Mouse (Mus musculus) thymus, adult 18-20 months (tissue): ENCODE results near the gene Fryl.

Experiments
- DNase-seq, 2 experiments: peaks; one replicate each; pipeline ENCODE4 v3.0.0; 2022; ENCODE audit warnings: mixed read lengths in 2 of 2

Fryl gene

GRCm38 (mm10) chr5:73192870-73193576 is 63.4 kb downstream of the Fryl start:
- DNase-seq: no peak

- no peak for DNase-seq
Observed at GRCm38 (mm10) chr5:73191765-73192164, 64.7 kb downstream of the Fryl start.

GRCm38 (mm10) chr5:73190164-73190563 is 66.3 kb downstream of the Fryl start:
- no peak for DNase-seq

- DNase-seq: no peak
Observed at GRCm38 (mm10) chr5:73189443-73190160, 66.8 kb downstream of the Fryl start.

- DNase-seq: no peak
Observed at GRCm38 (mm10) chr5:73188576-73188975, 67.8 kb downstream of the Fryl start.

GRCm38 (mm10) chr5:73188164-73188563 is 68.3 kb downstream of the Fryl start:
- DNase-seq: no peak

- DNase-seq: no peak
Observed at GRCm38 (mm10) chr5:73186912-73187311, 69.5 kb downstream of the Fryl start.

- no peak for DNase-seq
Observed at GRCm38 (mm10) chr5:73185424-73185823, 71.0 kb downstream of the Fryl start.

GRCm38 (mm10) chr5:73182701-73183447 is 73.5 kb downstream of the Fryl start:
- DNase-seq: no peak

GRCm38 (mm10) chr5:73182191-73182590 is 74.2 kb downstream of the Fryl start:
- DNase-seq: no peak

- no peak for DNase-seq
Observed at GRCm38 (mm10) chr5:73176294-73176693, 80.1 kb downstream of the Fryl start.

- peak; percentile 22 to 33 for DNase-seq
Observed at GRCm38 (mm10) chr5:73175377-73176147, 80.9 kb downstream of the Fryl start.

GRCm38 (mm10) chr5:73171876-73172480 is 84.4 kb downstream of the Fryl start:
- DNase-seq: no peak

- no peak for DNase-seq
Observed at GRCm38 (mm10) chr5:73171203-73171602, 85.2 kb downstream of the Fryl start.

GRCm38 (mm10) chr5:73168769-73169272 is 87.6 kb downstream of the Fryl start:
- DNase-seq: no peak

GRCm38 (mm10) chr5:73167976-73168768 is 88.2 kb downstream of the Fryl start:
- DNase-seq: no peak

- no peak for DNase-seq
Observed at GRCm38 (mm10) chr5:73163970-73164369, 92.4 kb downstream of the Fryl start.

- no peak for DNase-seq
Observed at GRCm38 (mm10) chr5:73162492-73162891, 93.9 kb downstream of the Fryl start.

GRCm38 (mm10) chr5:73160440-73160839 is 96.0 kb downstream of the Fryl start:
- no peak for DNase-seq

GRCm38 (mm10) chr5:73157502-73157901 is 98.9 kb downstream of the Fryl start:
- DNase-seq: no peak

- no peak for DNase-seq
Observed at GRCm38 (mm10) chr5:73157009-73157408, 99.4 kb downstream of the Fryl start.
